Mouse (Mus musculus): ENCODE data around the gene Rhox4a2.
"Not testable (repeated sequence)": the region's sequence is repeated elsewhere in the genome, so short reads cannot be mapped to it uniquely, and the experiment has no call there.

Rhox4a2 gene

GRCm38 (mm10) chrX:37390548-37390947 lies at the start of gene Rhox4a2:
Gene Rhox4a2, plus strand, starts transcription at chrX:37390848.
- DNase-seq = not testable (repeated sequence)

- not testable (repeated sequence) for DNase-seq
These were observed 10.9 kb upstream of the Rhox4a2 start, which contains the start of gene Rhox3a2 for GRCm38 (mm10) chrX:37379728-37380127. Gene Rhox3a2, plus strand, starts transcription at chrX:37380028.

- DNase-seq = not testable (repeated sequence)
These were observed 21.1 kb downstream of the Rhox4a2 start, which contains the start of gene Rhox2b for GRCm38 (mm10) chrX:37411767-37412166. Gene Rhox2b, plus strand, starts transcription at chrX:37412067.

GRCm38 (mm10) chrX:37432194-37432593 lies 41.5 kb downstream of the Rhox4a2 start, which contains the start of gene Rhox4b:
Gene Rhox4b, plus strand, starts transcription at chrX:37432494.
- DNase-seq = not testable (repeated sequence)

Measured in lung, postnatal 36 days (tissue).